Mouse (Mus musculus) liver, adult (tissue): ENCODE data around the gene Map3k5.
A peak's percentile ranks its signal among the peaks of the same experiment; 100 is the strongest.

Source experiments
- GATA4 ChIP-seq: IDR thresholded peaks from 2 replicates; pipeline ENCODE4 v1.6.1; 2014; ENCODE audit warnings: mild to moderate bottlenecking, low read length; ENCODE audit not compliant: insufficient replicate concordance

Gene Map3k5

DNA sequence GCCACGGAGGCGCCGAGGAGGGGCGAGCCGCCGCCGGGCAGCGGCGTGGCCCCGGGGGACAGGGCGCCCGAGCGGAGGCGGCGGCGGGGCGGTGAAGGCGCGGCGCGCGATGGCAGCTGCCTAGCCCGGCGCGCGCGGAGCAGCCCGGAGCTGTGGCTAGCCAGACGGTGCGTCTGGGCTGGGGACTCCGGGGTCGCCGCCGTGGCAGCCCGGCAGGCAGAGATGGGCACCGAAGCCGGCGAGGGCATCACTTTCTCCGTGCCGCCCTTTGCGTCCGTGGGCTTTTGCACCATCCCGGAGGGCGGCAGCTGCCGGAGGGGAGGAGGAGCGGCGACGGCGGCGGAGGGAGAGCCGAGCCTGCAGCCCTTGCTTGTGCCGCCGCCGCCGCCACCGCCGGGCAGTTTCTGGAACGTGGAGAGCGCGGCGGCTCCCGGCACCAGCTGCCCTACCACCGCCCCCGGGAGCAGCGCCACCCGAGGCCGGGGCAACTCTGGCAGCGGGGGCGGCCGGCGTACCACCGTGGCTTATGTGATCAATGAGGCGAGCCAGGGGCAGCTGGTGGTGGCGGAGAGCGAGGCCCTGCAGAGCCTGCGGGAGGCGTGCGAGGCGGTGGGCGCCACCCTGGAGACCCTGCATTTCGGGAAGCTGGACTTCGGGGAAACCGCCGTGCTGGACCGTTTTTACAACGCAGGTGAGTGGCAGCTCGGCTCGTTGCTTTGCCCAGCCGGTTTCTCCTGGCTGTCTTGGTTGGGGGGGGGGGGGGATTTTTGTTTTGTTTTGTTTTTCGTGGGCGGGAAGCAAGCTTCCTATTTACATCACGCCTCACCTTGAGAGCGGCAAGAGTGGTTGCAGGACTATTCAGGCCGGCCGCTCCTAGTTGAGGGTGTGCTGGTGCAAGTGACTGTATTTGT is at the start of gene Map3k5:
Gene Map3k5 (plus strand): TSS at position 89 of the 911 bp plus-strand sequence.
- TF ChIP-seq GATA4, result no peak

DNA sequence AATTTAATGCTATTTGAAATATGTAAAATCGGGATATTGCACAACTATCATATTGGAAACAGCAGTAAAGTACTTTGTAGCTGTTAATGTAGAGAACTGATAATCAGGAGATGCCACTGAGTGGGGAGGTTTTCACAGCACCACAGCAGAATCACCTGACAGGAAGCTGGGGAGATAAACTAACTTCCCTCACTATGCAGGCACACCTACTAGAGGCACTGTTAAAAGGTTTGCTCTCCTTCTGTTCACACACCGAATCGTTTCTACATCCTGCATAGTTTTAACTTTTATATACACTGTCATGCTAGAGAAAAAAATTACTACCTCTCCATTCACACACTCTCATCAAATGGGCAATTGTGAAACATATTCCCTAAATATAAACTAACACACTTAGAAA is 48.0 kb upstream of the Map3k5 start:
- no peak for TF ChIP-seq GATA4

DNA sequence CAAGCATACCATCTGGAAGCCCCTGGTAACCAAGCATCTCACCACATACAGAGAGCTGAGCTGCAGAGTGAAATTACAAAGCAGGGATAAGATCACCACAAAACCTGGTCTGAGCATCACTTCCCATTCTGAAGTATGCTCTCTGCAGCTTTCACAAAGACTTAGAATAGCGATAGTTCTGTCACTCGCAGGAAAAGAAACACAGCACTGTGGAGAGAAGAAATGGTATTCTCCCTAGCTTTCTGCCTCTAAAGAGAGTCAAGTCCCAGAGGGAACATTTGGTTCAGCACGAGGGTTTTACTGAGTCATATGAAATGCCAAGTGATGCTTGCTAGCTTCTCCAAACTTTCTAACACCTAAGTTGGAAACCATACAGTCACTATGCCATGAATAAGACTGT is 44.4 kb upstream of the Map3k5 start:
- TF ChIP-seq GATA4, result no peak

DNA sequence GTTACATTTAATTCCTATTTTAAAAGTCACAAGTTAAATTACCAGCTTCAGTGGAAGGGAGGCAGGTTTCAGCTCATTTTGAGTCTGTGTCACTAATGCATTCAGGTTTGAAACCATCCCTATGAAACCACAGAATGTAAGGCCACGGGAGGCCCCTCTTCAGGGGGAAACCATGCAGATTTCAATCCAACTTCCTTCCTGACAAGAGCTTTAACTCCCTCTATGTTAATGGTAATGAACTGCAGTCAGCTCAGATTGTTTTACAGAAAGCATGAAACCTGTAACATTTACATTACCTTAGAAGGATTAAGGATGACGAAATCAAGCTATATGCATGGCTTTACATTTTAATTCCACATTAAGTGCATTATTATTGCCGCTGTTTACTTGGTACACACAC is 42.6 kb upstream of the Map3k5 start:
- TF ChIP-seq GATA4, result no peak

DNA sequence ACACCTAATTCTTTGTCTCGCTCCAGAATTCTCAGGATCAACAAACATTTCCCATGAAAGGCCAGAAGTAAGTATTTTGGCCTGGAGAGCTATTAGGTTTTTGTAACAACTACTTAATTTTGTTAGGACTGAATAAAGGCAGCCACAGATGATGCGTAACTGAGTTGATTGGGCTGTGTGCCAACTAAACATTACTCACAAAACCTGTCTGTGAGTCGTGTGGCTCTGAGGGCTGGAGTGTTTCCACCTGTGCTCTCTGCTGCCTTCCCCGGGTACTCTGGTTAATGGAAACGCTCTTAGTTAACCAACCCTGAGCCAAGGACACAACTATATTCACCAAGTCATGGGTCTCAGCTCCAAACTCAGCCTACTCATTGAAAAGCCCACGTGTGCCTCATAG is 41.1 kb upstream of the Map3k5 start:
- TF ChIP-seq GATA4, result no peak

DNA sequence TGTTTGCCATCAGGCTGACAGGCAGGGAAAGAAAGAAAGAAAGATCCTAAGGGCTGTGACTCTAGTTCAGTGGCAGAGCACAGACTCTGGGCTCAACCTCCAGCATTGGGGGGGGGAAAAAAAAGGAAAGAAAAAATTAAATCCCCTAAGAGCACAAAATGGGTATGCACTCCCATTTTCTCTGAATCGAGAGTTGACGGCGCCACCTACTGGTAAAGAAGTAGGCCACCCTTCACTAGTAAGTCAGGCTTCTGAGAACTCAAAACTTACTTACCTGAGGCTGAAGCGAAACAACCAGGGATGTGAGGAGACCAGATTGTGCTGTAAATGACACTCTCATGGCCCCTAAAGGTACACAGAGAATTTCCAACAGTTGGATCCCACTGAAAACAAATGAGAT is 40.3 kb upstream of the Map3k5 start:
- TF ChIP-seq GATA4, result no peak

DNA sequence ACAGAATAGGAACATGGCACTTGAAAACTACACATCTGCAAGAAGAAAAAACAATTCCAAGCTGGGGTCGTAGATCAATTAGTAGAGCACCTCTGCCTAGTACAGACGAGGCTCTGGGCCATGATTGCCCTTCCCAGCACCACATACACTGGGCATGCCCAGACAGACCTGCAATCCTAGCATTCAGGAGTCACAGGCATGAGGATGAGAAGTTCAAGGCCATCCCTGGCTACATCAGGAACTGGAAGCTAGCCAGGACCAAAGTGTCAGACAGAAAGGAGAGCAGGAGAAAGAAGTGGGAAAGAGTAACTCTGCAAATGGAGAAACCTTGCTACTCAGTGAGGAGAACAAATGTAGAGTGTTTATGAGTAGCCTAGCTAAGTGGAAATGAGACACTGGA is 34.1 kb upstream of the Map3k5 start:
- TF ChIP-seq GATA4, result no peak

DNA sequence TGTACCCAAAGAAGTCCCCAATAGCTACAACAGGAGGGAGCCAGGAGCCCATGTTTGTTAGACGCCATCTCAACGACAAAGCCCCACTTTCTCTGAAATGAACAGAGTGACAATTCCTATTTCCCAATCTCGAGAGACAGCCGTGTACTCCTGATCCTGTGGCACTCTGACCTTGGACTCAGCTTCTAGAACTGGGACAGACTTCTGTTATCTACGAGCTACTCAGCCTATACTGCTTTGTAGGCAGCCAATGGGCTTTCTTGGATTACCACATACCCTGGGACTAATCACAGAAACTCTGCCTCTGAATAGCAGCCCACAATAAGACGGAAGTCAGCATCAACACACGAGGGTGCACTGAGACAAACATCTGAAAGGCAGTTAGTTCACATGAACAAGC is 32.3 kb upstream of the Map3k5 start:
- TF ChIP-seq GATA4, result no peak

DNA sequence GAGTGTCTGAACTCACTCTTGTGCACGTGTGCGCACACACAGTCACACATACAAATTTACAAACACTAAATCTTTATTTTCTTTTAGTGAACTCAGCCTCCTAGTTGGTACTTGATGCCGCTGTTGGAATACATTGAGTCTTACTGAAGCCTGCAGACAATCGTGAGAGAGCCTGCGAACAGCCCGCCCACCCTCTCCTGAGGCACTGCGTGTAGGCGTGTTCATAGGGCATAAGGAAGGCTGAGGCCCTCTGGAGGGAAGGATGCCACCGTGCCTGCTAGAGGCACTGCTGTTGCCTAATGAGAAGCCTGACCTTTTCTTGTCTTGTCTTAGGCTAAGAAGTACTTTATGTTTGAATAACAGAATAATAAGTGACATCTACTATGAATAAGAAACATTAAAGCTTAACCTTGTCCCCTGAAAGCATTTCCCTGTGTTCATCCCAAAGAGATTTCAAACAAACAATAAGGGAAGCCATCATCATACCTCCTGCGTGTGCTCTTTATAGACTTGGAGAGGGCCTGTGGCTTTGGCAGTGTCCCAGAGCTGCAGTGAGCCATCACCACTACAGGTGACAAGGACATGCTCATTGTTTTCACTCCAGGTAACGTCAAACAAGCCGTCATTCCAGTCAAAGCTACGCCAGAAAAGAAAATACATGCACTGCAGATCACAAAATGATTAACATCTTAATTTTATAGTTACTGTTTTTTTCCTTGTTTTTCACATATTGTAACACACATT is 30.0 kb upstream of the Map3k5 start:
- TF ChIP-seq GATA4, result no peak

DNA sequence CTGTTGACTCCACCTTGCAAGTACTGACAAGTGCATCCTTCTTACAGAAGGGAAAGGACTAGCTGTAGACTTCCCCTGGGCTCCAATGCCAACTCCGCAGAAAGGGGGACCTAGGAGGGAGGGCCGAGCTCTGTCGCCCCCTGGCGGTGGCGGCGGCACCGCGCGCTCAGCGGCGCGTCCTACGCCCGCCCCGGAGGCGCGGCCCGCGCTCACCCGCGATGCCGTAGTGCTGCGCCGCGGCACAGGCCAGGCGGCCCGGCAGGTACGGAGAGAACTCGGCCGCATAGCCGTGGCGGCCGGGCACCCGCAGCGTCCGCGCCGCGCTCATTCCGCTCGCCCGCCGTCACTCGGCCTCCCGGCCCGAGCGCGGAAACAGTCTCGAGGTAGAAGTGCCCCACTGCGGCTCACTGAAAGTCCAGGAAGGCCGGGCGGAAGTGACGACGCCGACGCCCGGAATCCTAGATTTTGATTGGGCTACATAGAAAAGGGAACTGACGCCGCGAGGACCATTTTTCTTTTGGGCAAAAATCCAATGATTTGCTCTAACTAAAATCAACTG is 26.9 kb upstream of the Map3k5 start, which contains the start of gene Pex7:
Gene Pex7 (minus strand): TSS at position 444 of the 559 bp plus-strand sequence.
- TF ChIP-seq GATA4, result peak; percentile 15; the same call in 1 of the 2 replicates

DNA sequence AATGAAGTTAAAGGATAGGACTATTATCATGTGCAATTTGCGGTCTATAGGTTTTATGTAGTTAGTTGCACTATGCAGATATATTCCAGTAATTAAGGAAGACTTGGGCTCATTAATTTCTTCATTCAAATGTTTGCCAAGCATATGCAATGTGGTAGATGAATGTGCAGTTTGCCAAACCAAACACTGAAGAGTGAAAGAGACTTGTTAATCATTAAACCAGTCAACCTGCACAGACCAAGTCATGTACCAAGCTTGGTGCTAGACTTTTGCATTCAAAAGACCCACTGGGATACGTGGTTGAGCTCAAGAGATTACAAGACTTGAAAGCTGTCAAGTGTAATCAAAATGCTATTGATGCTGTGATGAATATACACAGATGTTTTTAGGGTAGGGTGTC is 26.2 kb upstream of the Map3k5 start:
- TF ChIP-seq GATA4, result no peak

DNA sequence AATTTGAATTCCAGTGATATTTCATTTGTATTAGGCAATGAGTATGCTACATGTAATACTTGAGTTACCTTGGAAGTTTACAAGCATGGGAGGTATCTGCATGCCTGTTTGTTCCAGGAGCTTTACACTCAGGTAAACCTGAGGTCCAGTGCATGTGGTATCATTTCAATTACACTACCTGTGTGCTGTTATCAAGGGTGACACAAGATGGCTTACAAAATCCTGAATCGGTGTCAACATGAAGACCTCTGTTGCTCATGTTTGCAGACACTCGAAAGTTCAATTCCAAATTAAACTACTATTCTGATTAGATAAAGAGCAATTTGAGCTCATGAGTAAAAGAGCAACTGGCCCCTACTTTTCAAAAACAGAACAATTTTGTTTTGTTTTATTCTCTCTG is 23.8 kb upstream of the Map3k5 start:
- TF ChIP-seq GATA4, result no peak

DNA sequence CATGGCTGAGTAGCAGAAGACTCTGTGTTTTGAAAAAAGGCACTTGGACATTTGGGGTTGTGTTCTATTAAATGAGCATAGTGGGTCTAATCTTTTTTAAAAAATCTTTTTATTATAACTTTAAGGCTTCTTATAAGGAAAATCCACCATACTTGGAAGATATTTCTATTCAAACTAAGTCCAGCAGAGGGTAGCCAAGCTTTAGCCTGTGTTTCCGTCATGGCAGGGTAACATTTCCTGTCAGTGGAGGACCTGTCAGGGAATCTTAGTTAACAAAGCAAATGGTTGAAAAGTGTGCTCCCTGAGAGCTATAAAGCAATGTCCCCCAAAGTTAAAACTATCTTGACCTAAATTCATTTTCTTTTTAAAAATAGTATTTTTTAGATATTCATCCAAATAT is 22.7 kb upstream of the Map3k5 start:
- no peak for TF ChIP-seq GATA4

DNA sequence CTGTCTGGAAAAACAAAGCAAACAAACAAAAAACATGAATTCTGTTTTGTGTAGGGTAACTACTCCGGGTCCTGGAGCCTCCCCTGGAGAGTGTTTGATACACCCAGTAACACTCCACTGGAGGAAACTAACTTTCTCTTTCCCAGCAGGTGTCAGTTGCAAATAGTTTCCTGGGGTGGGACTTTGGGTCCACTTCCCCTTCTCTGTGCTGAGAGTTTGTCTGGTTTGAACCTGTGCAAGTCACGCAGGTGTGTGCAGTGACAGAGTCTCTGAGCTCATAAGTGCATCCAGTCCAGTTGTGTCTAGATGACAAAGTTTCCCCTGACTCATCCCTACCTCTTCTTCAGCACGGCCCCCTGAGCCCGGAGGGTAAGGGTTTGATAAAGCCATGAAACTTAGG is 20.5 kb upstream of the Map3k5 start:
- no peak for TF ChIP-seq GATA4

DNA sequence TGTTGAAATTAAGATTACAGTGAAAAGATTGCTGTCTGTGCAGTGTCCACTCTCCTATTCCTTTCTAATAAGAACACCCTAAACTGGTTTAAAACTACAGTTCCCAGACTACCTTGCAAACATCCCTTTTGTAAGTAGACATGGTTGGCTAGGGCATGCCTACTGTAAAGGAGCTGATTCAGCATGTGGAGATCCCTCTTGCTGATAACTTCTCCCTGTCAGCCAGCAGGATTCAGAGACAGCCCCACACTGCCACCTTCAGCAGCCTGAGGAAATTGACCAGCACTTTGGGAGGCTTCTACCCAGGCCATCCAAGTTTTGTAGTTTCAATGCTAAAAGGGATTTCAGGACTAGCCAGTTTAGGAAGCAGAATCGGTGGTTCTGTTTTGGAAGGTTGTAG is 19.0 kb upstream of the Map3k5 start:
- TF ChIP-seq GATA4, result peak; percentile 99

DNA sequence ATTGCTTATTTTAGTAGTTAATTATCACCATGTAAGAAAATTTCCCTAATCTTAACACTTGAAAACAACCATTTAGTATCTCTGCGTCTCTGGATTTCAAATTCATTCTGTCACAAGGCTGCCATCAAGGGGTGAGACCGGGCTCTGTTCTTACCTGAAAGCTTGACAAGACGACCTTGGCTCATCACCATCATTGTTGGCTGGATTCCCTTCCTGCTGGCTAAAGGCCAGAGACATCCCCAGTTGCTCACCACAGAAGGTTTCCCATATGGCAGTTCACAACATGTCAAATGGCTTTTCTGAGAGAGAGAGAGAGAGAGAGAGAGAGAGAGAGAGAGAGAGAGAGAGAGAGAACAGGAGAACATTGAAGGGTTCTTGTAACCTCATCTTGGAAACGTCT is 11.9 kb upstream of the Map3k5 start:
- TF ChIP-seq GATA4, result no peak

DNA sequence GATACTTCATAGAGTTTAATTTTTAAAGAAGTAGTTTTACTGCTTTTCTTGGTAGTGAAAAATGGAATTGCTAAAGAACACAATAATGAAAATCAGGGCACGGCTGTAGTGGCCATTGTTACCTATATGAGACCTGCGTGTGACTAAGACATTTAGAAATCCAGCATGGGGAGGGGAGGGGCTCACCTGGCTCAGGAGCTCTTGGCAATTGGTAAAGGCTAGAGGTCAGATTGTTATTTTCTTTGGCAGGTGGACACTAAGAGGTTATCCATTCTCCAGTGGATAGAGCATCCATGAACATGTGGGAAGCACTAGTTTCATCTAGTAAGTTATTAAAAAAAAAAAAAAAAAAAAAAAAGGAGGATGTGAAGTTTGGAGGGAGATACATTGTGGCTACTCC is 10.0 kb upstream of the Map3k5 start:
- no peak for TF ChIP-seq GATA4

DNA sequence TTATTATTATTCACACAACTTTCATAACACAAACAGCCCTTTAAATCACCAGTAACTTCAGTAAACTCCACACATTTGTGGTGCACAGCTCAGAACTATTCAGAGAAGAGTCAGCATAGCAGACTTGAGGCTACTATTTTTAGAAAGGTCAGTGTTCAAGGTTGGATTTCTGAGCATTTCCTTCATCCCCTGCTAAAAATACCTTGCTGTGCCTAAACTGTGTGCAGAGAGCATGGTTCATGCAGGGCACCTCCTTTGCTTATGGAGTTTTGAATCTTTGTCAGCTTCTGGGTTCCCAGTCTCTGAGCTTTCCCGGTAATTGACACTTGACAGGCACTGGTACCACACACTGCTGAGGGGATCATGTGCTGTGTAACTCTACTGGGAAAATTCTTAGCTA is 6.1 kb upstream of the Map3k5 start:
- TF ChIP-seq GATA4, result no peak
